Mouse (Mus musculus): ENCODE data around the gene Gpn3.

- no peak for TF ChIP-seq CTCF (IDR thresholded peaks at IDR 0.05; ENCODE audit: insufficient read depth, low read length)
- peak; percentile 75; the same call in 1 of the 2 replicates for TF ChIP-seq POLR2A (IDR thresholded peaks at IDR 0.05; ENCODE audit: borderline replicate concordance, extremely low read depth, low read depth, low read length)
Observed at GRCm38 (mm10) chr5:122372192-122372769, 605 bp downstream of the Gpn3 start, which contains the start of gene Fam216a.

All from lung, adult 2 months (tissue).